Mouse (Mus musculus): Measurements from ENCODE around the gene Ift27. TPM values are rescaled to one million over a fixed set of nuclear protein-coding genes. Genes with fewer than 3 reads are reported as not detected.
A peak's percentile ranks its signal among the peaks of the same experiment; 100 is the strongest.

Gene Ift27
- polyA plus RNA-seq, 1 experiment, result 44.4 TPM

DNA sequence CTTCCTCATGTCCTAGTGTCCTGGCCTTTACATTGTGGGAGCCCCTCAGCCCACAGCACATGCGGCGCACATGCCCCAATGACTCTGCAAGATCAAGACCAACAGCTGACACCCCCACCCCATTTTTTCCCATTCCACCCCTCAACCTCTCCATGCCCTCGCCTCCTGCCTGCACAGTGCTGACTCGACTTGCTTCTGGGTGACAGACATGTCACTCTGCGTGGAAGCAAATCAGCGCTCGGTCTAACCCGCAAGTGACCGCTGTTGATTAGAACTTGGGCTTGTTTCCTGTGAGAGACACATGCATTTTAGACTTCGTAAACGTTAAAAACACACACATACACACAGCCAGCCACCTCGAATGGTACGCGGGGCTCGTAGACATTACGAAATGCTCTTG is 56.2 kb downstream of the Ift27 start:
- TF ChIP-seq POLR2A (IDR thresholded peaks at IDR 0.05; ENCODE audit: extremely low read depth, insufficient read depth, low read length) (no peak), CTCF (IDR thresholded peaks at IDR 0.05; ENCODE audit: extremely low read depth, insufficient read depth, low read length) (no peak)
- Histone ChIP-seq H3K4me1 (ENCODE audit: control insufficient read depth, insufficient read depth, low read length) (no peaks in the 10 kb centered on the region), H3K4me3 (ENCODE audit: insufficient read depth, low read length) (peak overlapping the region; percentile 77), H3K27ac (ENCODE audit: insufficient read depth, low read length) (peak overlapping the region; percentile 75; the same call in 1 of the 2 replicates)

DNA sequence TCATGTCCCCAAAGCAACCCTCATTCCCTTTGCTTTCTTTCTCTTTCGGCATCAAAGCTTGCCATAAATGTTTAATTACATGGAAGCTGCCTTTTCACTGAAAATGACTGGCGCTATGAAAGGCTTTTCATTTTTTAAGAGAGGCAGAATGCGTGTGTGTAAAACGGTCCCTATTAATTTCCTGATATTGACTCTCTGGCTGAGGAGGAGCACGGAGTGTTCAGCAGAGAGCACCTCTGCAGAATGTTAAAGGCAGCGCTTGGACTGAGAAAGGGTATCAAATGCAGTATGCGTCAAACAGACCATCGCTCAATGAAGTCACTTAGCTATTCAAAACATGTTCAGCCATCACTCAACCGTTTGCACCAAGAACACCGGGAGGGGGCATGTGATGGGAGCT is 57.0 kb downstream of the Ift27 start:
- no peak for TF ChIP-seq CTCF (IDR thresholded peaks at IDR 0.05; ENCODE audit: extremely low read depth, insufficient read depth, low read length)
- no peak overlapping the region for H3K27ac ChIP-seq (ENCODE audit: insufficient read depth, low read length)
- peak overlapping the region; percentile 77 for H3K4me3 ChIP-seq (ENCODE audit: insufficient read depth, low read length)
- H3K4me1 ChIP-seq (ENCODE audit: control insufficient read depth, insufficient read depth, low read length), result no peaks in the 10 kb centered on the region

DNA sequence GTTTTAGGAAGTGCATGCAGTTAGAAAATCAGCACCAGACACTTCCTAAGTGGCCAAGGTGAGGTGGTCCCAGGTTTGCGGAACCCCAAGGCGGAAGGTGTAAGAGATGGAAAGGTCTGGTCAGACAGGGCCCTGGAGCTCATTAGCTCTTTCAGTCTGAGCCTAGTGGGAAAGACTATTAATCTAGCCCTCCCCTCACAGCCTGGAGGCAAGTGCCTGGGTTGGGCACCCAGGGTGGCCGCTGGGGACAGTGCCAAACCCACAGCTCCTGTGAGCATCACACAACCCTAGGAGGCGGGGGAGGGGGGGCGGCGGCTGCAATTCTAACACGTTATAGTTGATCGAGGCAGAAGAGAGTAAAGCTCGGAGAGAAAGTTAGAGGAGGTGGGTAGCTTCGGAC is 57.7 kb downstream of the Ift27 start:
- Histone ChIP-seq H3K27ac (ENCODE audit: insufficient read depth, low read length) (no peak overlapping the region), H3K4me1 (ENCODE audit: control insufficient read depth, insufficient read depth, low read length) (no peaks in the 10 kb centered on the region), H3K4me3 (ENCODE audit: insufficient read depth, low read length) (peak overlapping the region; percentile 77; the same call in 1 of the 2 replicates)
- TF ChIP-seq POLR2A (IDR thresholded peaks at IDR 0.05; ENCODE audit: extremely low read depth, insufficient read depth, low read length), result no peak
- TF ChIP-seq CTCF (IDR thresholded peaks at IDR 0.05; ENCODE audit: extremely low read depth, insufficient read depth, low read length), result no peak

Other genes with a start within 250 kb of the Ift27 start
- gene Txn2, start 245.1 kb downstream of the Ift27 start, polyA plus RNA-seq (2012; rRNA removed), result 192 and 197 TPM in 2 replicates
- gene Foxred2, start 217.4 kb downstream of the Ift27 start, polyA plus RNA-seq (2012; rRNA removed), result 14.4 and 15.2 TPM in 2 replicates
- 106 and 111 TPM in 2 replicates for gene Eif3d, start 203.3 kb downstream of the Ift27 start, polyA plus RNA-seq (2012; rRNA removed)
- gene Cacng2, start 54.1 kb downstream of the Ift27 start, polyA plus RNA-seq (2012; rRNA removed), result 28.2 and 28.4 TPM in 2 replicates
- 121 and 122 TPM in 2 replicates for gene Pvalb, start 32.3 kb upstream of the Ift27 start, polyA plus RNA-seq (2012; rRNA removed)
- 1.7 and 1.9 TPM in 2 replicates for gene Ncf4, start 70.7 kb upstream of the Ift27 start, polyA plus RNA-seq (2012; rRNA removed)
- 0.50 and 0.72 TPM in 2 replicates for gene Csf2rb2, start 131.6 kb upstream of the Ift27 start, polyA plus RNA-seq (2012; rRNA removed)
- gene Csf2rb, start 151.6 kb upstream of the Ift27 start, polyA plus RNA-seq (2012; rRNA removed), result 1.2 and 1.8 TPM in 2 replicates
- not detected in 2 replicates for gene Tex33, start 221.8 kb upstream of the Ift27 start, polyA plus RNA-seq (2012; rRNA removed)
- 65.7 and 67.6 TPM in 2 replicates for gene Tst, start 231.8 kb upstream of the Ift27 start, polyA plus RNA-seq (2012; rRNA removed)
- 66.7 and 72.9 TPM in 2 replicates for gene Mpst, start 232.3 kb upstream of the Ift27 start, polyA plus RNA-seq (2012; rRNA removed)